Mouse (Mus musculus): ENCODE data around the gene Tmem191c.

The Tmem191c gene

DNA sequence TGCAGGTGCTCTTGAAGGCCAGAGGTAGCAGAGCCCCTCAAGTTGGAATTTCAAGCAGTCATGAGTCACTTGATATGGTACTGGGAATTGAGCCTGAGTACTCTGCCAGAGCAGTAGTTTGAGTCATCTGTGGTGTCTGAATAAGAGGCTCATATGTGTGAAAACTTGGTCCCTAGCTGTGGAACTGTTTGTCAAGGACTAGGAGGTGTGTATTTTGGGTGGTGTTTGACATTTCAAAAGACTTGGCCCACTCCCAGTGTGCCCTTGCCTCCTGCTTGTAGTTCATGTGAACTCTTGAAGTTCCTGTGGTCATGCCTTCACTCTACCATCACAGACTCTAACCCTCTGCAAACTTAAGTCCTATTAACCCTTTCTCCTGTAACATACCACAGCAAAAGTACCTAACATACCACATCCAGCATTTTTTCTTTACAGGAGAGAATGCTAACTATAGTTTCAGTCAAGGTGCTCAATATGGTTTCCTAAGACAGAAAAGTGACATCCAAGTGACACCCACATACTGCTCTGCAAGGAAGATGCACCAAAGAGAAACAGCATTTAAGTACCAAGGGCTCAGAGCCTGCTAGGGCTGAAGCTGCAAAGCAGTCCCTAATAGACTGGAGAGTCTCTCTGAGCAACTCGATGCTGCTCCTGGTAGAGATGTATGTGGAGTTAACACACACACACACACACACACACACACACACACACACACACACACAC is 54.1 kb downstream of the Tmem191c start:
- no peak for DNase-seq (ENCODE audit: low read depth, low spot score)

DNA sequence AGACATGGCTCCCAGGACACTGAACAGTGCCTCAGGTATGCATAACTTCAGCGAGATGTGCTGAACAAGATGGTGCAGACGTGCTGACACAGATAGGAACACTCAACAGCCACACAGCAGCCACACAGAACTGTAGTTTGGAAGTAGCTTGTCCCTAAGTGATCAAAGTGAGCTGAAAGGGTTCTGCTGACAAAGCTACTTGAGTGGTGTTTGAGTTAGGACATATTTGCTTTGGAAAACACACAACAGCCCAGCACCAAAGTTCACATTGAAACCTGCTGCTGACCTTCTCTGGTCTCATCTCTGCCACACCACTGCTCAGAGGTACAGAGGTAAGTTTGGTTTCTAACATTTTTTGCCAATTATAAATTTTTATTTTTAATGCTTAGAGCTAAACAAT is 55.2 kb downstream of the Tmem191c start, which contains the start of gene Serpind1:
Gene Serpind1 (plus strand): TSS at position 256 of the 400 bp plus-strand sequence.
- DNase-seq (ENCODE audit: low read depth, low spot score), result no peak

DNA sequence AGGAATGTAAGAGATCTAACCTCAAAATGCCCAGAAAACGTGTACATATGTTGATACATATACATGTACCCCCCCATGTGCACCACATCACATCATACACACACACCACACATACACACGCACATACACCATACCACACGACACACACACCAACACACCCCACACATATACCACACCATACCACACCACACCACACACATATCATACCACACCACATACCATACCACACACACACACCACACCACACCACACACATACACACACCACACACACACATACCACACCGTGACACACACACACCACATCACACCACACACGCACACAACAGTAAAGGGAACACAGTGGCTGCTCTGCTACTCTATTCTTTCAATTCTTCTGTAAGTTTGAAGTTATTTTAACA is 56.0 kb downstream of the Tmem191c start:
- no peak for DNase-seq (ENCODE audit: low read depth, low spot score)

Data from c-Kit-negative CD71-positive TER-119-positive erythroid progenitor cells, embryonic 14.5 days (primary cell).